Mouse (Mus musculus) cerebellum, adult 9-11 months (tissue): ENCODE measurements around the gene Mapk14.

Experiments used
- DNase-seq: peaks from one replicate; pipeline ENCODE4 v3.0.0; 2022

Gene Mapk14

DNA sequence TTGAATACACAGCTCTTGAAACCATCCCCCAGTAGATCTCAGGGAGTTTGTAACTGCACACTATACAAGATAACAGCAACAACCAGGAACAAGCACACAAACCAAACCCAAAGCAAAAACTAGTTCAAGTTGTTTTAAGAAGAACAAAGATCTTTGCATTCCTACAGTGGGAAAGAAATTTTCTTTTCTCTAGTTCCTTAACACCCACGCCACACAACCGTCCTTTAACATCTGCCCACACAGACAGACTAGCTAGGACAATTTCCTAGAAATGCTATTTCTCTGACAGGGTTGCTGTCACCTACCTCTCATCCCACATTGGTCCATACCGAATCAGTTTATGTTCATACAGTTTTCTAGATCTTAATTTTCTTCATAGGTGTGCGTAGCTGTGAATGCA is 105.9 kb downstream of the Mapk14 start:
- DNase-seq: no peak
